Mouse (Mus musculus): ENCODE results near the gene Snx17.

GRCm38 (mm10) chr5:31179766-31180630, 13.0 kb upstream of the Snx17 start, which contains the start of the genes Gm29609 and Gtf3c2:
- TF ChIP-seq CTCF (IDR thresholded peaks at IDR 0.05; ENCODE audit: control insufficient read depth, insufficient read depth, insufficient replicate concordance, low read depth, low read length) (no peak), POLR2A (IDR thresholded peaks at IDR 0.05; ENCODE audit: control insufficient read depth, low read depth, low read length) (peak; percentile 94)
